Mouse (Mus musculus): ENCODE data around the gene Nrxn3.

GRCm38 (mm10) chr12:88960817-88961216 lies 238.1 kb downstream of the Nrxn3 start:
- TF ChIP-seq CTCF (IDR thresholded peaks at IDR 0.05; ENCODE audit: control insufficient read depth, insufficient read depth, insufficient replicate concordance, low read depth, low read length) (no peak), POLR2A (IDR thresholded peaks at IDR 0.05; ENCODE audit: control insufficient read depth, low read depth, low read length) (no peak)
